Mouse (Mus musculus) MEL-GATA-1-ER (cell line): Measurements from ENCODE around the gene Asah2.
"Not testable (repeated sequence)": the region's sequence is repeated elsewhere in the genome, so short reads cannot be mapped to it uniquely, and the experiment has no call there.

Experiments used
- DNase-seq: peaks from one replicate; pipeline ENCODE4 v3.0.0-alpha.2; 2012; ENCODE audit warnings: low read depth; ENCODE audit errors: extremely low read depth

The Asah2 gene

DNA sequence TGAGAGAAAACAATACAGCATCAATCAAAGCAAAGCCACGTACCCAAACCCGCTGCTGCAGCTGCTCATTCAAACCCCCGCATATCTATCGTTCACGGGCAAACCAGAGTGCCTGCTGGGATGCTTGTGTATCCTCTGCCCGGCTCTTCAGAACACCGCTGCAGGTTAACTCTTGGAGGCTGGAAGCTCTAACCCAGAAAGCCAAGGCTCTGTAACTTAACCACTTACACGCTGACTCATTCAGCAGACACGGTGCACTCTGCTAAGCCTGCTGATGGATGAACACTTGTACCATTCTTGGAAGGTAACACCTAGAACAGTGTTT is 5.1 kb downstream of the Asah2 start:
- DNase-seq, result no peak

DNA sequence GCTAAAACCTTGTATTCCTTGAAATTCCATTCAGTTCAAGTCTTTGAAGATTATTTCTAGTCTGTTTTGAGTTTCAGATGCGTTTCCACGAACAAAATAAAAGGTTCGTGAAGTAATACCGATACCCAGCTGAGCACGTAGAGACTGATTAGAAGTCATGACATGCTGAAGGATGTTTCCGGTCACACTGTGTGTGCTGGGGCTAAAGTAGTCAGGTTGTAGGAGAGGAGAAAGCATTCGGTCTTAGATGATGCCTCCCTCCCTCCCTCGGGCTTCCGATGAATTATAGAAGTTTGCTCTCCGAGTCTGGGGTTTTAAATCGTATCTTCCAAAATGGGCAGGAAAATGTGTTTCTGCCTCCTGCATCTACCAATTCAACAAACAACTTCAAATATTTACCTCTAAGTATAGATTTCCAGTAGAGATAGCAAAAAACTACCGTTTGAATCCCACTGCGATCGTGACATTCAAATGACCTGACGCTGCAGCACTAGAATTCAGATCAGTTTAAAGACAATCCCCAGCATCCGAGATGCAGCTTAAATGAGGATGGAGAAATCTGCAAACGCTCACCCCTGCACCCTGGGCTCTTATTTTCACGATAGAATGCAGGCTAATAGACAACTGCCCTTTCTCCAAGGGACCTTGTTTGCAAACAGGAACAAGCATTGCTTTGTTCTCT is 5.6 kb downstream of the Asah2 start:
- DNase-seq, result no peak

DNA sequence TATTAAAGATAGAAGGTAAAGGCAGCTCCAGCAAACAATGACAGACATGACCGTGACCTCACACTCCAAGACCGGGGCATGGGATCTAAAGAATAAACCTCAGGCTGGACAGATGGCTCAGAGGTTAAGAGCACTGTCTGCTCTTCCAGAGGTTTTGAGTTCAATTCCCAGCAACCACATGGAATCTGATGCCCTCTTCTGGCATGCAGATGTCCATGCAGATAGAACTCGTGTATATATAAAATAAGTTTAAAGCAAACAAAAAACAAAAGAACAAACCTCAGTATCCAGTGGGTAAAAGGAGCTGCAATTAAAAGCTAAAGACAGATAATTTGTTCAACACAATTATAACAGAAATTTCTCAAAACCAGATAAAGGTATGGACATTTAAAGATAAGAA is 9.4 kb downstream of the Asah2 start:
- DNase-seq, result no peak

DNA sequence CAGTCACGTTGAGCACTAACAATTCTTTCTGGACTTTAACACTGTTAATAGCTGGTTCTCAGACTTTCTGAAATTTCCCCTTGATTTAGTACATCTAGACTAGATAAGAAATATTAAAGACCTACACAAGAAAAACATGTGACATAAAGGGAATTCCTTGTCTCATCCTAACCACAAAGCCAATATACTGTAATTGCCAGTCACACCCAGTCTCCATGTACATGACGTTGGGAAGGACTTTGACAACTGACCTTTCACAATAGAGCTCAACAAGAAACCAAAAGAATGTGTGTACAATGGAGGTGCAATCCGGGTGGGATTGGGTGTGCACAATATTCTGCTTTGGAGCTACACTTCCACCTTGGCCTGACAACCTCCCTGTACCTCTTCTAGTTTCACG is 15.7 kb downstream of the Asah2 start:
- DNase-seq, result no peak

DNA sequence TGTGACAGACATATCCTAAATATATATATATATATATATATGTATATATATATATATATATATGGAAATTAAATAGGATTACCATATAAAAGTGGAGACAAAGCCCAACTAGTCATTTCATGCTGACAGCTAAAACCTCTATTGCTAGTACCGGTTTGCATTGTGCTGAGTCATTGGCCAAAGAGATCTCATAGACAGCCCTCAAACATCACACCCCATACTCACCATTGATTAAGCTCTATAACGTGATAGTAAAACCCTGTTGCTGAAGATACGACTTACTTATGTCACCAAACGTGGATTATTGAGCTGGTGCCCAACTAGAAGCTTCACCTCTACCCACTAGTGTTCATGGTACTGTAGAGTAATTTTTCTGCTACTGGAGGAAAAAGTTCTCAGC is 17.2 kb downstream of the Asah2 start:
- no peak for DNase-seq

DNA sequence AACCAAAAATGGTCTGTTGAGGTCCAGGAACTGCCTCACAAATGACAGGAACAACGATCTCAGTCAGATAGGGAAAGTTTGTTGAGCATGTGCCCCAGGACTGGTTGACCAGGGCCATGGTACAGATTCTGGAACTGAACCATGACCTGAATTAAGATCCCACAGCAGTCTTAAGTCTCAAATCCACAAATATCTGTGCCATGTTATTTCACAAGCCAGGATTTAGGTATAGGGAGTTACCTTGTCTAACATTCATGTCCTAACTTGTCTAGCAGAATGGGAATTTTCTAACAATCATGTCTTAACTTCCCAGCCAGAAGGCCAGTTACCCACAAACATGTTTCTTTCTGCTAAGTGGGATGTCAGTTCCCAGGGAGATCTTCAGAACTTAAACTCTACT is 19.4 kb downstream of the Asah2 start:
- no peak for DNase-seq

DNA sequence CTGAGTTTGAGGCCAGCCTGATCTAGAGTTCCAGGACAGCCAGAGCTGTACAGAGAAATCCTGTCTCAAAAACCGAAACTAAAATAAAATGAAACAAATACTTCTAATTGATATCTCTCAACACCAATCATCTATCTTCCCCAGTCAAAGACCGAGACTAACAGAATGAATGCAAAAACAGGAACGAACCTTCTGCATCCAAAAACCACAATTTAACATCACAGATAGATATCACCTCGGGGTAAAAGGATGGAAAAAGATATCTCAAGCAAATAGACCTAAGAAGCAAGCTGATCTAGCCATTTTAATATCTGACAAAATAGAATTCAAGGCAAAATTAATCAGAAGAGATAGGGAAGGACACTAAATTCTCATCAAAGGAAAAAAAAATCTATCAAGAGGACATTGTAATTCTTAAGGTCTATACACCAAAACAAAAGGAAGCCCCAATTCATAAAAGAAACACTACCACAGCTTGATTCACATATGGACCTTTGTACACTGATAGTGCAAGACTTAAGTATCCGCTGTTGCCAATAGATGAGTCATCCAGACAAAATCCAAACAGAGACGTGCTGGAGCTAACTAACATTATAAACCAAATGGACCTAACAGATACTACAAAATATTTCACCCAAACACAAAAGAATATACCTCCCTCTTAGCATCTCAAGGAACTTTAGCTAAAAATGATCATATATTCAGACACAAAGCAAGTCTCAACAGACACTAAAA is 20.1 kb downstream of the Asah2 start:
- DNase-seq, result peak; percentile 51

DNA sequence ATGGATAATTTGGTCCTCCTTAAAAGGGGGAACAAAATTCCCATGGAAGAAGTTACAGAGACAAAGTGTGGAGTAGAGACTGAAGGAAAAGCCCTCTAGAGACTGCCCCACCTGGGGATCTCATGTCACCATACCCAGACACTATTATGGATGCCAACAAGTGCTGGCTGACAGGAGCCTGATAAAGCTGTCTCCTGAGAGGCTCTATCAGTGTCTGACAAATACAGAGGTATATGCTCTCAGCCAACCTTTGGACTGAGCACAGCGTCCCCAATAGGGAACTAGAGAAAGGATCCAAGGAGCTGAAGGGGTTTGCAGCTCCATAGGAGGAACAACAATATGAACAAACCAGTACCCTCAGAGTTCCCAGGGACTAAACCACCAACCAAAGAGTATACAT is 23.2 kb downstream of the Asah2 start:
- not testable (repeated sequence) for DNase-seq

DNA sequence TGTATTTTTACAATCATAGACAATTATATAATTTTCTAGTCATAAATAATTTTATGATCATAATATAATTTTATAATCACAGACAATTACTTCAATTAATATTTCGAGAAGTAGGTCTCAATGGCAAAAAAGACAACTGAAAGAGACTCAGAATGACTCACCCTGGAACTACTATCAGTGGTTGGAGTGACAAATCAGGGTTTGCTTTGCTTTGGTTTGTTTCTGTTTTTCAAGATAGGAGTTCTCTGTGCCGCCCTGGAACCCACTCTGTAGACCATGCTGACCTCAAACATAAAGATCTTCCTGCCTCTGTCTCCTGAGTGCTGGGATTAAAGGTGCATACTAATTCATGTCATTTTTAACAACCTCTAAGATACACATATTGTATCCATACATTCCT is 37.7 kb downstream of the Asah2 start:
- no peak for DNase-seq

DNA sequence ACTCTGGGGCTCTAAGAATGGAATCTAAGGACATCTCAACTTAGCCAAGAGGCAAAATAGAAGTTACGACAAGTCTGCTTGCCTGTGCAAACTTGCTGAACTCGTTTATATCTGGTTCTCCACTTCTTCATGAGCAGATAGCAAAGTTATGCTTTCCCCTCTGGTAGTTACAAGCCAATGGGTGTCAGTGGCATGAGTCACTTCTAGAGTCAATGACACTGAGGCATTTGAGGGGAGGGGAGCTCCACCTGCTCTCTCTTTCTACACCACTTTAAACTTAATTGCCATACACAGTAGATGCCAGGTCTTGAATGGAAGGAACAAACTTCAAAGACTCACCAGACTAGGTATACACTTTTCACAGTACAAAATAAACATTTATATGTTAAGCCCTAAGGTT is 38.4 kb downstream of the Asah2 start:
- DNase-seq, result no peak

DNA sequence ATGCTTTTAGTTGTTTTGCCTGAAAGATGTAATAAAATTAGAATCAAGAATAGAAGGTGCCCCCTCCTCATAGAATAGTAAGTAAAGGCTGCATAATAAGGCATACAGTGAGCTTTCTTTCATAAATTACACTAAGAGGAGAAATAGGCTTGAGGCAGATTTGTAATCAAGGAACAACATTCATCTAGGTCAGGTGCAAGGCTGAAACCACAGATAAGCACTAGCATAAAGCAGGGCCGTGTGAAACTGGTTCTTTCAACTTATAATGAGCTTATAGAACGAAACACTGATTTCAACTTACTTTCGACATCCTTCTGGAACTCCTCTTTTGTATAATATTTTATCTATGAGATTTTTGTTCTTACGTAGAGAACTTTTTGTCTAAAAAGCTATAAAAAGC is 40.3 kb downstream of the Asah2 start:
- DNase-seq, result no peak

DNA sequence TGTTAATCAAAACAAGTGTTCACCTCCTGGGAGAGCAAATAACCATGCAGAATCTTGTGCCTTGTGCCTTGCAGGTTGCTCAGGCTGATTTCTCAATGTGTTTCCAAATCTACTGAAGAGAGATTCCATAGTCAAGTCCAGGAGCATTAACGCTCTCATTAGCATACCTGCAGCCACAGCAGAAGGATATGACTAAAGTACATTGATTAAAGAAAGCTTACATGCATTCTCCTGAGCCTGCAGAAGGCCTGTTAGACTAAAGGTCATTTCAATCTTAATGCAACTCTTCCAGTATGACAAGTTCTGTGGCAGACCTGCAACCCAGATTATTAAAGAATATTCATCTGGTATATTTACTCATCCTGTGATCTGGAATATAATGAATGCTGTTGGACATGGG is 46.7 kb downstream of the Asah2 start:
- DNase-seq, result no peak

DNA sequence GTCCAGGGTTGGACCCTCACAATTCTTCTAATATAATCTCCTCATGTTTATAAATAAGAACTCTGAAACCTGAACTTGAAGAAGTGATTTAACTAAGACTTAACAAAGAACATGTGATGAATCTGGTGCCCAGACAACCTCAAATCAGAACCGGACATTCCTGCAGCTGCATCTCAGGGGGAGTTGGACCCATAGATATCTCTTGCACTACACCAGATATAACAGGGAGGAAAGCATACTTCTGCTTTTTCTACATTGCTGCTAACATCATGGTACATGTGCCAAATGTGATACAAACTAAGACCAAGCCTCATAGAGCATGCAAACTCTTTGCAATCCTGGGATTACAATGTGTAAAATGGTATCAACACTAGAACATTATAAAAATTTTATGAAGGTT is 51.8 kb downstream of the Asah2 start:
- peak; percentile 40 for DNase-seq

DNA sequence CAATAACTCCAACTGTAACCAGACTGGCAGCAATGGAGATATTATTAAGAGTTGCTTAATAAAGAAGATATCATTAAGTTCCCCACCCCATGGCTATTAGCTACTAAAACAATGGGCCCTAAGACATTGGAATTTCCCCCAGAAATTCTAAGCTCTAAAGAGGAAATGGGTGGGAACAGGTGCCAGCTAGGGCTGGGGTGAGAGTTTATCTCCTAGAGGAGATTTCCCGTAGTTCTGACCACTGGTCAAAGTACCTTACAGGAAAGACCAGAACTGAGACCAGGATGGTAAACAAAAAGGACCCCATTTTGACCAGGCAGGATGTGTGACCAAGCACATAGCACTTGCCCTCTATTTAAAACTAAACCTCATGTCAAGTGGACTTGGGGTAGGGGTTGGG is 52.3 kb downstream of the Asah2 start:
- DNase-seq, result no peak

DNA sequence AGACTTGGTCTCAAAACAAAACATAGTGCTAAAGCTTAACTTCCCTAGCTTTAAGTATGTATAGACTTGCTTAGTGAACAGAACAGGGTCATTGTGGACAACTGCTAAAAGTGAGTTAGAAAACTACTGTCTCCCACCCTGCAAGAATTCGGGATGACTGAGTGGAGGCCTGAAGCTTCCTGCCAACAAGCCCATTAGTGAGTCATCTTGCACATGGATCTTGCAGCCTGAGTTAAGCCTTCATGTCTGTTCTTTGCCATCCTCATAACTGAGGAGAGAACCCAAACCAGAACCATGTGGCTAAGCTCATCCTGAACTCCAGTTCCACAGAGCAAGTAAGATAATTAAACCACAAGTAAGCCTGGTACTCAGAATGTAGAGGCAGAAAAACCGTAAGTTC is 56.8 kb downstream of the Asah2 start:
- DNase-seq, result no peak

DNA sequence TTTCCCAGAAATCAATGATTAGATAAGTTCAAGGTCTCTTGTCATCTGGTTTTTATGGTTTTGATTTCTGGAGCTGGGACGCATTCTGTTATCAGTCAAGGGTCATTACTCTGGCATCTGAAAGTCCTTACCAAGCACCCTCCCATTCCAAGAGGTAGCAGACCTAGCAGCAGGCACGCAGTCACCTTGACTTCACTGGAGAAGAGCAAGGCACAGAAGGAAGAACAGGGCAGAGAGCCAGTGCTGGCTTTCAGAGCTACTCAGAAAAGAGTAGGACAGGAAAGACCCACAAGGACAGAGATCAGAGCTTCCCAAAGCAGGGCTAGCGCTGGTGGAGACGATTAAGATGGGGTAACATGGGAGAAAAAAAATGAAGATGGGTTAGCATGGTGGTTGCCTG is 75.1 kb downstream of the Asah2 start:
- no peak for DNase-seq

DNA sequence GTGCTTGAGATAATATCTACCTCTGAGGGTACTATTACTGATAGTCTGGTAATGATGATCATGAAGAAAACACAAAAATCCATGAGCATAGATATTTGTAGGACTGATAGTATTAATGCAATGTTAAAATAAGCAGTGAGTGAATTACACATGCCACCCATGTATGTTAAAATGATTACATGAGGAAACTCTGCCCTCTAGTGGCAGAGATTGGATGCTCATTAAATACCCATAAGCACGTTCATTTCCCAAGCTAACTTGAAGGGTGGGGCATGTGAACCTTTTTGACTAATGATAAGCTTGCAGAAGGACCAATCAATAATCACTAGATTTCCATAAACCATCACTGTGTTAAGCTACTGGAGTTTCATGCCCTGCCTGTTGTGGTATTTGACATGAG is 77.6 kb downstream of the Asah2 start:
- DNase-seq, result peak; percentile 38

DNA sequence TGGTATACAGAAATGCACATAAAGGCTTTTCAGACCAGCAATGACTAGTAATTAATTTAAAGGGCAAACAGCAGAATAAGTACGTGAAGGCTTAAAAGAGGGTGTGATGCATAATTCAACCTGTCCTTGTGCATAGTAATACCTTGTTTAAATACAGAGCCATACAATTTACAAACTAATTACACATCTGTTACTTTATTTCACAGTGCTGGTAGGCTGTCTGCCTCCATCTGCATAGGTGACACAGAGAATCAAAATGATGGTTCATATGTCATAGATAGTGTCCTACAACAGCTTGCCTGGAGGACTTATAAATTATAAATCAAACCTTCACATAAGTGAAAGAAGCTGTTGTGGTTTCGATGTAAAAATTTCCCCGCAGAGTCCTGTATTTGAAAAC is 82.6 kb downstream of the Asah2 start:
- DNase-seq, result no peak

DNA sequence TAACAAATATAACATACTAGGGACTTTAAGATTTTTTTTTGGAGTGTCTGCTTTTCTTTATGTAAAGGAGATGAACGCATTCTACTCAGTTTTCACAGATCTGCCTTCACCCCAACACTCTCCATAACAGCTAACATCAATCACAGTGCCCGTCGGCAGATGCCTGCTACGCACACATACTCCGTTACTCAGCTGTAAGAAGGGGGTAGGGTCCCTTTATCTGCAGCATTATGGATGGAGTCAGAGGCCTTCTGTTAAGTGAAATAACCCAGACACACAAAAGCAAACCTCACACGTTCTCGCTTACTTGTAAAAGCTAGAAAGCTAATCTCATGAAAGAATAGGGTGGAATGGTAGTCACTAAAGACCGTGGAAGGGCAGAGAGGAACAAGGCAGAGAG is 88.3 kb downstream of the Asah2 start:
- DNase-seq, result no peak

DNA sequence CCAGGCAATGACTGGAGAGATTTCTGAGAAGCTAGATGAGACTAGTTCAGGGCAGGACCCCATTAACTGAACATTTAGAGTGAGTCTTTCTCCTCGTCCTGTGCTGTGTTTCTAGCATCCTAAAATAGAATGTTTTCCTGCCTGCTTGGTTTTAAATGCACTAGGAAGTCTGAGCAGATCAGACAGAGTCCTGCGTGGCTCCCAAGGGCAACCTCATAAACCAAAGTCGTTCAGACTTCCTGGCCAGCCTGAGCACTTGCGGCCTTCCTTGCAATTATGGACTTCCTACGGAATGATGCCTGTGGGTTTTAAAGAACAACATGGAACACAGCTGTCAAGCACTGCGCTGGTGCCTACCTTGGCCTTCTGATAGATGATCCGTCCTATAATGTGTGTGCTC is 89.4 kb downstream of the Asah2 start:
- no peak for DNase-seq

DNA sequence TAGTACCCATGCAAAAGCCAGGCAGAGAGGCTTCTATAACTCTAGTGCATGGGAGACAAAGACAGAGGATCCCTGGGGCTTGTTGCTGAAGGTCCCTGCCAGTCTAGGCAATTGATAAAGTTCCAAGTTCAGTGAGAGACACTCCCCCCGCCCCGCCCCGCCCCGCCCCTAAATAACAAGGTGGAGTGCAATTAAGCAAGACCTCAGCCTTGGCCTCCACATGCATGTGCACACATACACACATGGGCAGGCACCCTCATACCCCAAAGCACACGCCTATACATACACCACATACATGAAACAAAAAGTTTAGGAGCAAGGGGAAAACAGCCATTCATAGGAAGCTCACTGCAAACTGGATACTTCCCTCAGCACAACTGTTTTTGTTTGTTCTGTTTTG is 90.0 kb downstream of the Asah2 start:
- DNase-seq, result no peak

DNA sequence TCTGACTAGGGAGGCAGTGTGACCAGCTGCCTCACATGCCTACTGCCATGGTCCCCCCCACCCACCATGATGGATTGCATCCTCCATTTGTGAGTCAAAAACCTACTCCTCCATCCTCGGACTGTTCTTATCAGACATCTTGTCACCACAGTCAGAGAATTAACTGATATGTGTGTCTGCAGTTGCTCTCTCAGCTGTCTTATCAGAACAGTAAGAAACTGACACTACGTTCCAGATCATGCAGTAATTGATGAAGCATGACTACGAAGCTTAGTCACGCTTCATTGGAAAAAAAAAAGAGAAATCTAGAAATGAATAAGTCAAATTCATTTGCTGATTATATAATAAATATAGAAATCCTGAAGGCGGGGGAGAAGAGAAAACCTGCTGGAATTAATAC is 105.4 kb downstream of the Asah2 start:
- DNase-seq, result no peak

DNA sequence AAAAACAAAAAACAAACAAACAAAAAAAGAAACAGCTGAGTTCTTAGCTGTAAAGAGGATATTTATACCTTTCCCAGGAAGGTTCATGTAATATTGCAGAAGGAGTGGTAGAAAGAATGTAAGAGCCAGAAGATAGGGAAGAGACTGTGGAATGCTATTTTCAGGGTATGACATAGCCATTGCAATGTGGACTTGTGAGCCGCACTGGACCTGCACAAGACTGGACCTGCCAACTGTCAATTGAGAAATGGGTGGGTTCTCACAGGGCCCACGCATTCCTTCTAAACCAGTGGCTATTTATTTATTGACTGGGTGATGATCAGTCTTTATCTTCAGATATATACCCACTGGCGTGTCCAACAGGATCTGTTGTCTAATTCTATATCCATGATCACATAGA is 111.1 kb downstream of the Asah2 start:
- no peak for DNase-seq

DNA sequence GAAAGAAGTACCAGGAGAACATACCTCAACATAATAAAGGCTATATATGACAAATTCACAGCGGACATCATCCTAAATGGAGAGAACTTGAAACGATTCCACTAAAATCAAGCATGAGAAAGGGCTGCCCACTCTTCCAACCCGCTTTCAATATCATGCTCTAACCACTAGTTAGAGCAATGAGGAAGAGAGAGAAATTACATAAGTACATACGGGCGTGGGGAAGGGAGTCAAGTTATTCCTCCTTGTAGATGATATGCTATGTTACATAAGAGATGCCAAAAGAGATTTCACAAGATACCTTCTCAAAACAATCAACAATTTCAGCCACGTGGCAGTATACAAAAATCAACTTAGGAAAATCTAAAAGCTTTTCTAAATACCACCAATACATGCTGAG is 117.0 kb downstream of the Asah2 start:
- DNase-seq, result no peak
